Mouse (Mus musculus) spleen, adult 18-20 months (tissue): ENCODE results near the gene Lrrc31.

Experiments used
- DNase-seq, 2 experiments: peaks; one replicate each; pipeline ENCODE4 v3.0.0; 2022; ENCODE audit warnings: mixed read lengths in 2 of 2

Lrrc31 gene

DNA sequence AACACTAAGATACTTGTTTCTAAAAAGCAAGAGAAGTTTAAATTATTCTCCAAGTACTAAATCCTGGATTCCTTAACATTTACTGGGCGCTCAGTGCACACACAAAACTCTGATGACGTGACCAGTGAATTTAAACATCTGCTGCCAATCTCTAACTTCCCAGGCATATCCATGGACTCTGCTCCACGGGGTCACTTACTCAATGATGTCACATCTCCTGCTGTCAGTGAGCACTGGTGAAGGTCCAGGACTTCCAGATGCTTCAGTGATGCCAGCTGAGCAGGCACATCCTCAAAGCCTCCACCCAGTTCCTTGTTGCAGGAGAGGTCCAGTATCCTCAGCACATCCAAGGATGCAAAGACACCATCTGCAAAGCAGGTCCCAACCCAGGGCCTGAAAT lies 12.4 kb downstream of the Lrrc31 start:
- DNase-seq: no peak

DNA sequence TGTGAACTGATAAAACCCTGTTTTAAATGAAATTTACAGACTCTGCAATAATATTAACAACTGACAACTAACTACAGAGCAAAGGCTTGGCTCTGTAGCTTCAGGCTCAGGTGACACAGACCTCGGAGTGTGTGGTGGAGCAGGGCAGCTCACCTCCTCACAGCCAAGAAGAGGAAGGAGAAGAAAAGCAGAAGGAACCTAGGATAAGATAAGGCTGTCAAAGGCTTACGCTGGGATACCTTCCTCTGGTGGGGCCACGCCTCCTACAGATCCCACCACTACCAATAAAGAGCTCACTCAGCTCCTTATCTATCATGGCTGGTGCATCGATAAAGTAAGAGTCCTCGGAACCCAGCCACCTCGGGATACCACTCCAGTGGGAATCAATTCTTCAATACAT lies 16.5 kb downstream of the Lrrc31 start:
- DNase-seq: no peak

DNA sequence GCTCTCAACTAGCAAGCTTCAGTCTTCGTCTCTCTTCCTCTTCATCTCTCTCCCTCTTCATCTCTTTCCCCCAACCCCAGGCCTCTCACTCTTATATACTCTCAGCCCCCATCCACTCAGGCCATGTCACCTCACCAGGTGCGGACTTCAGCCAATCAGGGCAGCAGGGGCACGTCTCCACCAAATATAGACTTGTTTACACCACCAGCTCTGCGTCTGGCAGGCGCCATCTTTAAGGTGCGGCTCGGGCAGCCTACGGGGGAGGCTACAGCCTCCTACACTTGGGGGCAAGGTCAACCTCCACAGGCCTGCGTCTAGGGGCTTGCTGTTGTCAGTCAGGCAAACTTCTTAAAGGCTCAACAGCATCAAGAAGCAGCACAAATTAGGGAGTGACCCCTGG lies 41.2 kb downstream of the Lrrc31 start:
- no peak for DNase-seq

DNA sequence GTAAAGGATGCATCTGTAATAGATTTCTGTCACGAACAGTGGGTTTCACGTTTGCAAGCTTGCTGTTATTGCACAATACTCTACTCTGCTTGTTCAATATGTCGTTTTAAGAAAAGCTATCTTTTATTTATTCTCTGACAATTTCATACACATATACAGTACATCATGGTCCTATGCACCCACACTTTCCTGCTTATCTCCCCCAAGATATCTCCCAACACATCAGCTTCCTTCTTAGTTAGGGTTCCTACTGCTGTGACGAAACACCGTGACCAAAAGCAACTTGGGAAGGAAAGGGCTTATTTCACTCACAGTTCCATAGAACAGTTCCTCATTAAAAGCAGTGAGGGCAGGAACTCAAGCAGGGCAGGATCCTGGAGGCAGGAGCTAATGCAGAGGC lies 43.7 kb downstream of the Lrrc31 start:
- DNase-seq: no peak

DNA sequence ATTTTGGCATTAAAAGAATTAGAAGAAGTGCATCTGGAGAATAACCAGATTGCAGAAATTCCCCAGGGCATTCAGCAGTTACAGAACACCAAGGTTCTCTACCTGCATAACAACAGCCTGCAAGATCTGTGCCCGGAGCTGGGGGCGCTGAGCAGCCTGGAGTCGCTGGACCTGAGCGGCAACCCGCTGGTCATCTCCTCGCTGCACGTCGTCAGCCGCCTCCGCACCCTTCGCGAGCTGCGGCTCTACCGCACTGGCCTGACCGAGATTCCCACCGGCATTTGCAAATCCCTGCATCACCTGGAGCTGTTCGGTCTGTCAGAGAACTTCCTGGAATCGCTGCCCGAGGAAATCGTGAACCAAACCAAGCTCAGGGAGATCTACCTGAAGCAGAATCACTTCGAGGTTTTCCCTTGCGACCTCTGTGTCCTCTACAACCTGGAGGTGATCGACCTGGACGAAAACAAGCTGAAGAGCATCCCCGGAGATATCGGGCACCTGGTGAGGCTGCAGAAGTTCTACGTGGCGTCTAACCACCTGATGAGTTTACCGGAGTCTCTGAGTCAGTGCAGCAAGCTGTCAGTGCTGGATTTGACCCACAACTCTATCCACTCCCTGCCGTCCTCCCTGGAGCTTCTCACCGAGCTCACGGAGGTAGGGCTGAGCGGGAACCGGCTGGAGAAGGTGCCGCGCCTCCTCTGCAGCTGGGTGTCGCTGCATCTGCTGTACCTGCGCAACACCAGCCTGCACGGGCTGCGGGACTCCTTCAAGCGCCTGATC lies 49.4 kb downstream of the Lrrc31 start:
- DNase-seq: no peak

DNA sequence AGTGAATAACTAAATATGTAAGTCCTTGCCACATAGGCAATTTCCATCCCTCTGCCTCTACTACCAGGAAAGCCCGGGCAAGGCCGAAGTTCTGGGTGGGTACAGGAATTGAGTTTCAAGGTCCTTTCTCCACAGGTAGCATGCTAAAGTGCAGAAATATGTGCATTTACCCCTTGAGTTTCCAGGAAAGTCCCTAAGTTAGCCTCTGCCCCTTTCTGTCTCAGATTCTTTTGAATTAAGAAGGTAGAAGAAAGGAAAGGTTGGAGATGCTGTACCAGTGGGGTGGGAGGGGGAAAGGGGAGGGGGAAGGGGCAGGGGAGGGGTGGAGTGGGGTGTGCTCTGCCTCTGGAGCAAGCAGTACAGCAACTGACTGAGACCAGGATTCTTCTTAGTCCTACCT lies 51.2 kb downstream of the Lrrc31 start:
- no peak for DNase-seq

DNA sequence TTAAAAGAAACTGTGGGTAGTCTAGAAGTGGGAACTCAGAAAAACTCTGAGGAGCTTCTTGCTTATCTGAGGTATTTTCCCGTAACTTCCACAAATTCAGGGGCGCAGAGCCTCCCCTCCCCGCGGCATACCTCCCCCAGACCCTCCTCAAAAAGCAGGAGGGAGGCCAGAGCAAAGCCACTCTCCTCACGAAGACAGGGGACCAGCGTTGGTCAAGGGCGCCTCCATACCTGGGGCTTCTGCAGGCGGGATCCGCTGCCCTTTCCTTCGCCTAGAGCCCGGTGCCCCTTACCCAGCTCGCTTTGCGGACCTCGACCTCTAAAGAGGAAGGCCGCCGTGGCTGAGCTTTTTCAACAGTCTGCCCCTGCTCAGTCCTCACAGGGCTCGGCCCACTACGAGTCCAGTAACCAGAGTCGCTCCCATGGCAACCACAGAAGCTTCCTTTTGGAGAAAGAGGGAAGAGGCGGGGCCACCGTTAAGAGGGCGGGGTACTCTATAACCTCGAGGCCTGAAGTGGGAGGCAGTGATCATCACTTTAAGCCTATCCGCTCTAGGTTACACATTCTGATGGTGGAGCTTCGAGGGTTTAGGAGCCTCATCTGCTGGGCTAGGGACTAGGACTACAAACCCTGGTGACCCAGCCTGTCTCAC lies 52.1 kb downstream of the Lrrc31 start, which contains the start of gene Lrrc34:
Gene Lrrc34 (minus strand): TSS at position 430 of the 651 bp plus-strand sequence.
- no peak for DNase-seq

DNA sequence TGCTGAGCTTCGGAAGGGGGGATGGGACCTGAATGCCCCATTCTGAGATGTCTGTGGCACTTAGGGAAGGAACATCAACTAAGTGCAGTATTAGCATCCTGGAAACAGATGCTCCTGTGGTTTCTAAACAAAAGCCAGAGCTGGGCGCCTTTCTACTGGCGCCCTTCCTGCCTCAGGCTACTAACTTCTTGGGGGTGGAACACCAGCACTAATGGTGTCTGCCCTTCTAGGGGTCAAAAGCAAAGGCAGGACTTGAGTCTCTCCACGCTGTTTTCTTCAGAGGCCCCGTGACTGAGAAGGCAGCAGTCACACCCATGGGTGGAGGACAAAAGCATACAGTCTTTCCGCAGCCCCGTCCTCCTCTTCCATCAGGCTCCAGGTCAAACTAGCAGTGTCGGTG lies 52.9 kb downstream of the Lrrc31 start:
- DNase-seq: no peak

DNA sequence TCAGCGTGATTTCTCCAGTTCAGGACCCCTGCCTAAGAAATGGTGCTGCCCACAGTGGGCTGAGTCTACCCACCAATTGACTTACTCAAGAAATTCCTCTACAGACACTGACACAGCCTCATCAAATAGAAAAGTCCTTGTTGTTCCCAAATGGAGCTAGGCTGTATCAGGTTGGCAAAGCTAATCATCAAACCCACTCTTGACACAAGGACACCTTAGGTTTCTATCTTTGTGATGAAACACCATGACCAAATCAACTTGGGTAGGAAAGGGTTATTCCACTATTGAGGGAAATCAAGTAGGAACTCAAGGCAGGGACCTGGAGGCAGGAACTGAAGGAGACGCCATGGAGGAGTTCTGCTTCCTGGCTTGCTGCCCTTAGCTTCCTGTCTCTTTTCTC lies 55.4 kb downstream of the Lrrc31 start, which contains the start of gene Lrriq4:
Gene Lrriq4 (plus strand): TSS at position 301 of the 400 bp plus-strand sequence.
- DNase-seq: no peak

DNA sequence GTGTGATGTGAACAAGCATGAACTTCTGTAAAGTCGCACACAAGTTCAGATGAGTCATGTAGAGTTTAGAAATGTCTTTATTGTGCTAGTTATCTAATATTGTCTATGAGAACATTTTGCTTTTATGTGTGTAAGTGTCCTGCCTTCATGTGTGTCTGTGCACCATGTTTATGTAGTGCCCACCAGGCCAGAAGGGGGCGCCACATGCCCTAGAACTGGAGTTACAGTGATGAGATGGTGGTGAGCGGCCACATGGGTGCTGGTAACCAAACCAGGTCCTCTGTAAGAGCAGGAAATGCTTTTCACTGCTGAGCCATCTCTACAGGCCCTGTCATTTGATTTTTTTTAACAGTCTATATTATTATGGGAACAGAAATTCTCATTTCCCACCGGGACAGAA lies 64.0 kb downstream of the Lrrc31 start:
- DNase-seq: no peak

DNA sequence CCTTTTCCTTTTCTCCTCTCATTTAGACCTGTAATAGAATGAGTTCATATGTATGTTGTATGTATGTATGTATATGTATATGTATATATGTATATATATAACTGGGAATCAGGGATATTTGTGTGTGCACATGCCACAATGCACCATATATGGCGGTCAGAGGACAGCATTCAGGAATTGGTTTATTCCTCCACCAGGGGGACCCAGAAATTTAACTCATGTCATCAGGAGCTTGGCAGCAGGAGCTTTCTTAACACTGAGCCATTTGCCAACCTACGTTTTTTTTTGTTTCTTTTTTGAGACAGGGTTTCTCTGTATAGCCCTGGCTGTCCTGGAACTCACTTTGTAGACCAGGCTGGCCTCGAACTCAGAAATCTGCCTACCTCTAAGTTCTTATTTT lies 66.0 kb downstream of the Lrrc31 start:
- DNase-seq: no peak
